Mouse (Mus musculus): ENCODE measurements around the gene Smim26. TPM values are rescaled to one million over a fixed set of nuclear protein-coding genes. Genes with fewer than 3 reads are reported as not detected.

The Smim26 gene
- polyA plus RNA-seq, 1 experiment from 2014 or later, result 47.1 TPM

- H3K4me3 ChIP-seq (ENCODE audit: low read length), result no peak overlapping the region
- H3K9me3 ChIP-seq (replicated peaks; ENCODE audit: control insufficient read depth, low read length), result no peaks in the 10 kb centered on the region
- ATAC-seq (replicated peaks; ENCODE audit: extremely low read depth, insufficient read depth, low FRiP score), result no peak
- no peak overlapping the region for H3K9ac ChIP-seq (ENCODE audit: low read length)
- no peaks in the 10 kb centered on the region for H3K27me3 ChIP-seq (ENCODE audit: control insufficient read depth, insufficient read depth, low read length)
- no peaks in the 10 kb centered on the region for H3K36me3 ChIP-seq (ENCODE audit: control insufficient read depth, insufficient read depth)
- H3K27ac ChIP-seq (ENCODE audit: low read length), result no peak overlapping the region
- H3K4me2 ChIP-seq (ENCODE audit: low read depth, low read length), result no peak overlapping the region
- H3K4me1 ChIP-seq (ENCODE audit: control insufficient read depth, insufficient read depth, low read length), result no peaks in the 10 kb centered on the region
- WGBS, result 85% methylated on average over 4 of the region's 4 CpGs
Measured at GRCm38 (mm10) chr2:144641991-144642390, 48.1 kb downstream of the Smim26 start.

Small RNA genes within 50 kb of the gene (microRNA-seq; reads per million reads assigned to microRNA genes)
- not detected for gene Gm24823

Other genes with a start within 250 kb of the Smim26 start
- 27.2 and 28.0 TPM in 2 replicates for gene Kat14, start 225.1 kb upstream of the Smim26 start, polyA plus RNA-seq (2015; fragmentation: Nextera tagmentation; extraction: Ambion mirVana)
- gene Pet117, start 225.1 kb upstream of the Smim26 start, polyA plus RNA-seq (2015; fragmentation: Nextera tagmentation; extraction: Ambion mirVana), result 2.9 and 3.9 TPM in 2 replicates
- 0.60 and 1.5 TPM in 2 replicates for gene Dzank1, start 66.6 kb upstream of the Smim26 start, polyA plus RNA-seq (2015; fragmentation: Nextera tagmentation; extraction: Ambion mirVana)
- gene Polr3f, start 66.3 kb upstream of the Smim26 start, polyA plus RNA-seq (2015; fragmentation: Nextera tagmentation; extraction: Ambion mirVana), result 18.4 and 20.8 TPM in 2 replicates
- gene Rbbp9, start 43.2 kb upstream of the Smim26 start, polyA plus RNA-seq (2015; fragmentation: Nextera tagmentation; extraction: Ambion mirVana), result 50.8 and 54.0 TPM in 2 replicates
- gene Sec23b, start 37.8 kb upstream of the Smim26 start, polyA plus RNA-seq (2015; fragmentation: Nextera tagmentation; extraction: Ambion mirVana), result 51.9 and 52.1 TPM in 2 replicates
- gene Dtd1, start 5.8 kb downstream of the Smim26 start, polyA plus RNA-seq (2015; fragmentation: Nextera tagmentation; extraction: Ambion mirVana), result 28.6 and 31.6 TPM in 2 replicates
- gene Scp2d1, start 229.6 kb downstream of the Smim26 start, polyA plus RNA-seq (2015; fragmentation: Nextera tagmentation; extraction: Ambion mirVana), result not detected in 2 replicates

Measured in heart, embryonic 16.5 days (tissue).